Mouse (Mus musculus) CH12.LX (cell line): ENCODE measurements at regions not wholly inside any gene's neighbourhood (a gene's known extent, or its start where the extent isn't known, plus 50 kb on each side); places are given as distances from the start of the nearest gene placed in this dataset.

Experiments used
- CTCF ChIP-seq, 2 experiments: IDR thresholded peaks in 1 of 2; conservative IDR thresholded peaks in 1 of 2; 2 replicates each; pipeline ENCODE4 v1.5.1; 2011 to 2012; ENCODE audit warnings: low read depth in 2 of 2, low read length in 2 of 2, improper control_type of control experiment in 1 of 2, inconsistent platforms in 1 of 2, mild to moderate bottlenecking in 1 of 2, moderate library complexity in 1 of 2
- E2F4 ChIP-seq: IDR thresholded peaks from 2 replicates; pipeline ENCODE4 v1.6.1; 2011; ENCODE audit warnings: low read depth, low read length, improper control_type of control experiment; ENCODE audit not compliant: insufficient replicate concordance
- JUND ChIP-seq: conservative IDR thresholded peaks from 2 replicates; pipeline ENCODE4 v1.6.1; 2011; ENCODE audit warnings: low read depth, low read length, improper control_type of control experiment
- POLR2A ChIP-seq: IDR thresholded peaks from 2 replicates; pipeline ENCODE4 v1.6.1; 2011; ENCODE audit warnings: low read depth, mild to moderate bottlenecking, improper control_type of control experiment, low read length

DNA sequence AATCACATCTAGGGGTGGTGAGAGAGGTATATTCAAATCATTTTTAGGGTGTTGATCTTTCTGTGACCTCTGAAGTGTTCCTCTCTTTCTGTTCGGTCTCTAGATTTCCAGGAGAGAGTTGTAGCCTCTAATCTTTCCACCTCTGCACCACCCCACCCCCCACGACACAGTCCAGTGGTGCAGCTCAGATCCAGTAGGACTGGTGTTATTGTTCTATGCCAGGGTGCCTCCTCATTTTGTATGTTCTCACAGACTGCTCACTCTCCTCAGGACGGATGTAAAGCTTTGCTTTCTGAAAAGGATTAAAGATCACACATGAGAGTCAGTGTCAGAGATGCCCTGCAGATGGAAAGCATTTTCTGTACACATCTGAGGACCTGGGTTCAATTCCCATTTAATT is 964.6 kb upstream of the Jmjd1c start:
- no peak for TF ChIP-seq JUND
- no peak for TF ChIP-seq CTCF (conservative IDR thresholded peaks at IDR 0.05 in 1 of 2, IDR thresholded peaks at IDR 0.05 in 1 of 2; ENCODE audit: low read depth in 2 of 2, low read length in 2 of 2)
- no peak for TF ChIP-seq POLR2A
- TF ChIP-seq E2F4 = no peak
